Mouse (Mus musculus) CD4-positive, CD25-positive, alpha-beta regulatory T cell, adult 2 months (primary cell): ENCODE data around the gene Defb36.
A peak's percentile ranks its signal among the peaks of the same experiment; 100 is the strongest.

ENCODE experiments used
- DNase-seq: peaks from one replicate; pipeline ENCODE4 v3.0.0-alpha.2; 2012; ENCODE audit warnings: low read depth, low spot score

The Defb36 gene

GRCm38 (mm10) chr2:152604057-152604456, at the start of gene Defb36:
Gene Defb36 (plus strand): TSS chr2:152604327.
- peak; percentile 50 for DNase-seq

GRCm38 (mm10) chr2:152556655-152557054, 47.5 kb upstream of the Defb36 start:
- no peak for DNase-seq

- no peak for DNase-seq
These were observed 35.1 kb upstream of the Defb36 start, which contains the start of gene Gm17416 for GRCm38 (mm10) chr2:152569038-152569437. Gene Gm17416 (plus strand): TSS chr2:152569338.

DNA sequence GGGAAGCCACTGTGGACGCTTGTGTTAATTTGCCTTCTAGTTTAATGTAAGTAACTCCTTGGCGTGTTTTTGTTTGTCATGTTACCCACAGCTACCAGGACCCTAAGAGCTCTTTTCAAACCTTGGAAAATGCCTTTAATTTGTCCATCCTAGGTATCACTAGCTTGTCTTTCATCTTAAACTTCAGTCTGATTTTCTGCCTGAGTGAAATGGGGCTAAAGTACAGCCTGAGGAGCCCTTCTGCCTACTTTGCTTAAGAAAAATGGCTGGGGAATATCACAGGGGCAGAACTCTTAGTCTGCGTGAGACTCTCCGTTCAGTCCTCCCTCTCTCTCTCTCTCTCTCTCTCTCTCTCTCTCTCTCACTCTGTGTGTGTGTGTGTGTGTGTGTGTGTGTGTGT, 34.2 kb upstream of the Defb36 start:
- DNase-seq = no peak

DNA sequence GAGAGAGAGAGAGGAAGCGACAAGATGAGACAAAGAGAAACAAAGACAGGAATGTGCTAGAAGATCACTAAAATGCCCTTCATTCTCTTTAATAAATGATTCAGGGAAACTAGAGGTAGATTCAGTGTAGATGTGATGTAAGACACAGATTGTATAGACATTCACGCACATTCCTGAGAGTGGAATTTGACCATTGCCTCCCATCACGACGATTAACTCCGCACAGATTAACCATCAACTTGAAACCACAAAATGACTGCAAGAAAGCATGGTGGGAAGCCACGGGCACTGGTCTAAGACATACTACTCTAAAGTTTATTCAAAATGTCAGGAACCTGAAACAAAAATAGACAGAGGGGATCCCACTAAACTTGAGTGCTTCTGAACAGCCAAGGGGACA, 33.8 kb upstream of the Defb36 start:
- no peak for DNase-seq

DNA sequence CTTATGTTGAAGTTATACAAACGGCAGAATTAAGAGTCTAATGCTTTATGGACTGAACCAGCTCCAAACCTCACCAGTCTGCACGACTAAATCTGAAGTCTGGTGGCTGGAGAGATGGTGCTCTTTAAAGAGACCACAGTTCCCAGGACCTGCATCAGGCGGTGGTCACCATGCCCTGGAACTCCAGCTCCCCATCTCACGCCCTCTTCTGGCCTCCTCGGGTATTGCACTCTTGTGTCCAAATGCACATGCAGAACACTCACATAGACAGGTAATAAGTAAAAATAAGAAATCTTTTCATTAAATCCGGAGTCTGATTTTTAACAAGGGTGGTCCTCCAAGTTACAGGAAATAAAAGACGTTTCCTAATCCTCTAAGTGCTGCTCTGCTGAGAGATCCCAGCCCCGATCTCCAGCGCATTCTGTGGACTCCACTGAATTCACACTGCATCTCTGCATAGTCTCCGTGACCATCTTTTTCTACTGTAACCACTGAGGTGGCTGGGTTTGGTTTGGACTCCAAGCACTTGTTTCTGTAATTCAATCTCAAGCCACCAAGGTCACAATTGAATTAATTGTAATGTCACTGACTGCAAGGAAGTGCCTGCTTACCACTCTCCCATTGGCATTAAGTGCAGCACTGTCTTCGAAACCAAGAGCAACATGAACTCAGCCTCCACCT, 31.9 kb upstream of the Defb36 start, which contains the start of gene Defb21:
Defb21 (plus strand) TSS at position 631 of the 681 bp plus-strand sequence.
- DNase-seq = peak; percentile 13

DNA sequence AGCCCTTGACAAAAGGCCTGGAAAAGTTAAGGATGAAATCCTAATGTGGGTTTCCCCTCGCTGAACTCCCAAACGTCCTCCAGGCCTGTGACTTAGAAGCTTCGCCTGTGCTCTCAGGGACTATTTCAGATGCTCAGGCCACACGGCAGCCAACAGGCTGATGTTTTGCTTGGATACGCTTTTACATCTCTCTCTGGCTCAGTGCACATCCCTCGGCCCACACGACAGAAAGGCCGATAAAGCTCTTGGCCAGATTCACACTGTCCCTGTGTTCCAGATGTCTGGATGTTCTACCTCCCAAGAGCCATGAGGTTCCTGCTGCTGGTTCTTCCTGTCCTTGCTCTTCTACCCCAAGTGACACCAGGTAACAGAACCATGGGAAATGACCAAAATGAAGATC, 30.6 kb upstream of the Defb36 start:
- DNase-seq = no peak

GRCm38 (mm10) chr2:152580107-152580506, 24.0 kb upstream of the Defb36 start, which contains the start of gene Defb19:
Gene Defb19 (minus strand): TSS chr2:152580312.
- no peak for DNase-seq

GRCm38 (mm10) chr2:152580612-152581011, 23.5 kb upstream of the Defb36 start:
- no peak for DNase-seq

DNA sequence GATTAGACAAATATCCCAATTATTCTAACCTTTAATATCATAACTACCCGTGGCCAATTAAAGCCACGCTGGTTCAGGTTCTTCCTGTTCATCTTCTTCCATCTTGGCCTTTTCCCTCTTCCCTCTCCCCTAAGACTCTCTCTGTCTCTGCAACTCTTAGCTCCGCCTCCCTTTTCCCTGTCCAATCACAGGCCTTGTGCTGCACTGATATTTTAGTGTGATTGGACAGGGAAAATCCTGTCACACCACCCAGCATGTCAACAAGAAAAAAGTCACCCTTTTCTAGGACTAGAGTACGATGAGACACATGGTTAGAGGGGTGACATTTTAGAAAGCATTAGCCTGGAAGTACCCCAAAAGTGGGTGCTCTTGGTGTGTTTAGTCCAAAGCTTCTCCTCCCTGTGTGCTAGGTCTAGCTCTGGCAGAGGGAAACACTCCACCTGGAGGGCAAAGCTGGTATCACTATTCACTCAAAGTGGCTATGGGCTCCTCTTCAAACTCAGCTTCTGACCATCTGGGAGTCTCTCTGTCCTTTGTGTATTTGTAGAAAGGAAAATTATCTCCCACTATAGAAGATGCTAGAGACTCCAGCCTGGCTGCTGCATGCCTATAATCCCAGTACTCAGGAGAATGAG, 17.1 kb upstream of the Defb36 start:
- DNase-seq = peak; percentile 23

DNA sequence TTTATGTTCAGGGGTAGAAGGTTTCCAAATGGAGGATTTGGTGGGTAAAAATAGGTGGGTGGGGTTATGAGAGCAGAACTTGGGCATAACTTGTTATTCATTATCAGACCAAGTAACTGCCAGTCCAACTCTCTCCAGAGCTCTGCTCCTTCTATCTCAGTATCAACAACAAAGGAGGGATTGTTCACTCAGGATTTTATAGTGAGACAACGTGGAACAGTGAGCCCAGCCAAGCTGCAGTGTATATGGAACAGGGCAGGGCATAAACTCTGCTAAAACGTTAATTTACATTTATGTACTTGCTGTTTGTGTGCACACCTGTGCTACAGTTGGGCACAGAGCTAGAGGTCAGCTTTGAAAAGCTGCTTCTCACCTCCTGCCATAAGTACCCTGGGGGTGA, 15.7 kb upstream of the Defb36 start:
- no peak for DNase-seq

DNA sequence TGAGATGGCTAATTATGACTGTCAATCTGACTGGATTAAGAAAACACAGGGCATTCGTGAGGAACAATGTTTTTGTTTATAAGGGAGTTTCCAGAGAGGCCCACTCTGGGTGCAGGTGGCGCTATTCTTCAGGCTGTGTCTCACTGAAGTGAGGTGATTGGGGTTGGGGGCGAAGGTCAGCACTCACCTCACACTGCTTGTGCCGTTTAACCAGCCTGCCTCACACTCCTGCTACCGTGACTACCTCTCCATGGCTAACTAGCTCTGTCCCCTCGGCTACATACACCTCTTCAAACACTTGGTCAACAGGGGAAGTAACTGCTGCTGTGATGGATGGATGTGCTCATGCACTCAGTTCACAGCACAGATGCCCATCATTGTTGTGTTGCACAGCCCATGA, 15.1 kb upstream of the Defb36 start:
- DNase-seq = no peak

DNA sequence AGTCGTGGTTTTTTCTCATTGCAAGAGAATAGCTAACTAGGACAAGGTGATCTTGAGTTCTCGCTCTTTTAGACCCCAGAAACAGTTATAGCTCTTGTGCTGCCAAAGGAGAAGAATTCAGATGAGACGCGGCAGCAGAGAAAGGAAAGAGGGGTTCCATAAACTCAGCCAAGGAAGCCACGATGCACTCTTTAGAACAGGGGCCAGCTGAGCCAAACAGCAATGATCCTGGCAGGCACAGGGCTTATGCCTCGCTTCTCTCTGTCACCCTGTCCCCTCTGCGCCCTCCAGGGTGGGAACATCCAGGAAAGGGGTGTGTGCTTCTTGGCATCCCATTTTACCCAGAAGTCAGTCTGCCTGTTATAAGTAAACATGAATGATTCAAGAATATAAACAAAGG, 4.8 kb upstream of the Defb36 start, which contains the start of gene Defb45:
Defb45 (minus strand) TSS at position 101 of the 400 bp plus-strand sequence.
- DNase-seq = no peak

DNA sequence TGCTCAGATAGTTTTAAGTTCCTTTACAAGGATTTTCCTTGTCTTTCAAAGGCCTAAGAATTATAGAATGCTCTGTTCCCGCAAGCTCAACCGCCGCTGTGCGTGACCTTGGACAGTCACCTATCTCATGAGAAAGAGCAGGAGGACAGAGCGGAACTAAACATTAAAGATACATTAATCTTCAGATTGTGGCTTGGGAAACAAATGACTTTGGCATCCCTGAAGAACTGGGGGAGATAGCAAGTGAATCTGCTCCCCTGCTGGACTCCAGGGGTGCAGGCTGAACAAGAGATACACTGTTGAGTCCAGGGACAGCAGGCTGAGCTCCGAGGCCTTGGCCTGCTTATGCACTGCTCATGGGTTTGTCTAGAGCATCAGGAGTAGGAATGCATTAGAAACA, 4.1 kb upstream of the Defb36 start:
- DNase-seq = no peak

DNA sequence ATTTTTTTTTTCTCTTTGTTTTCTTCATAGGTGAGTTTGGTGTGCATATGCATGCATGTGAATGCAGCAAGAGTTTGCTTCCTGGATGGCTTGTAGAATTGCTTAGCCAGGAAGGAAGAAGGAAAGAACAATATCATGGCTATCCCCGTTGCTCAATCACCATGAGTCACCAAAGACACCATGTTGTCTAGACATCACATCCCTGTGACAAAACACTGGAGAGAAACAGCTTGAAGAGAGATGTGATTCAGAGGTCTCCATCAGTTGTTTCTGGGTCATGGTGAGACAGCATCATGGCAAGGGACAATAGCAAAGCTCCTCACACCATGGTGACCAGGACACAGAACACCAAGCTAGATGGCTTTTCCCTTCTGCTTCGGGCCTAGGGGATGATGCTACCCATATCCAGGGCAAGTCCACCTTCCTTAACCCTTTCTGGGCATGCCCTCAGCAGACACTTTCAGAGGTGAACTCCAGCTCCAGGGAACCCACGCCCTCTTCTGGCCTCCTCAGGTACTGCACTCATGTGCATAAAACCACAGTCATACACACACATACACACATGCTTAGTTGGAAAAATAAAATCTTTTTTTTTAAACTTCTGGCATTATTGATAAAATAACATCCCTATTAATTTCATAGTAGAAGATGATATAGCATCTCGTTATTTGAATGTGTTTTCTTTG, 2.7 kb upstream of the Defb36 start:
- DNase-seq = no peak

DNA sequence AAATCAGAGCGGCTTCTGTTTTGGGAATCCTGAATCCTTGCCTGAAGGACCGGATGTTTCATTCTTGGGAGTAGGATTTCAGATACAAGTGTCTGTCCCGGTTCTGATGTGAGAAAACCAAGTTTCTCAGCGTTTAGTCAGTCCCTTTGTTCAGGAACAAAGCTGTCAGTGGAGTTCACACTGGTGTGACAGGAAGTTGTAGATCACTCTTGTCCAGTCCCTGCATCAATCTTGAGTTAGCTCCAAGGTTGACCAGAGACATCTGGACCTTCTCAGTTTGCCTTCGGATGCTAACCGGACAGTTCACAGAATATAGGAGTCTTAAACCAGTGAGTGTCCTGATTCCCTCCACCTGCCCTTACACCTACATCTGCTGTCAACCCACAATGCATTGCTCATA, 3.6 kb downstream of the Defb36 start:
- DNase-seq = no peak

DNA sequence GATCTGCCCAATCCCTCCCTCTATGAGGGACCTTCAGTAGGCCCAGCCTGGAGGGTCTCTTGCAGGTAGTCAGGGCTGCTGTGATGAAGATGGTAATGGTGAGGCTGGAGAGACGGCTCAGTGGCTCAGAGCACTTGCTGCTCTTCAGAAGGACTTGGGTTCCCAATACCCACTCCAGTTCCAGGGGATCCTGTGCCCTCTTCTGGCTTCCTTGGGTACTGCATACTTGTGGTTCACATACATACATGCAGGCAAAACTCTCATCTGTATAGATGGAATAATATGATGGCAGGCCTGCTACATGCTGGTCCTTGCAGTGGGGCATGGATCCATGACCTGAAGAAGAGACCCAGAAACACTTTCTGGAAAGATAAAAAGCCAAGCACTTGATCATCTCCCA, 4.6 kb downstream of the Defb36 start:
- DNase-seq = no peak

GRCm38 (mm10) chr2:152612193-152612592, 8.1 kb downstream of the Defb36 start:
- no peak for DNase-seq

DNA sequence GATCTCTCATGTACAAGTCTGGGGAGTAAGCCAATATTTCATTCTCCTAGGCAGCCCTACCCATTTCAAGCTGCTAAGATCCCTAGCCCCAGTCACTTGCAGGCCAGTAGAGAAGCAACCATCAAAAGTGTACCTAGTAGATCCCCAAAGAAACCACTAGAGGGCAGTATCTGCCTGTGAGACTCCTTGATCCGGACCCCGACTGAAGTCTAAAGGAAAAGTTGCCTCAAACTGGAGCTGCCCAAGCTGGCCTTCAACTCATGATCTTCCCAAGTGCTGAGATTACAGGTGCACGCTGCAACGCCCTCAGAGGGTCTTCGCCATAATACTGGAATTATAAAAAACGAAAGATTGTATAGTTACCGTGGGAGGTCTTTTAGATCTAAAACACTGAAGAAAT, 11.4 kb downstream of the Defb36 start:
- peak; percentile 68 for DNase-seq

DNA sequence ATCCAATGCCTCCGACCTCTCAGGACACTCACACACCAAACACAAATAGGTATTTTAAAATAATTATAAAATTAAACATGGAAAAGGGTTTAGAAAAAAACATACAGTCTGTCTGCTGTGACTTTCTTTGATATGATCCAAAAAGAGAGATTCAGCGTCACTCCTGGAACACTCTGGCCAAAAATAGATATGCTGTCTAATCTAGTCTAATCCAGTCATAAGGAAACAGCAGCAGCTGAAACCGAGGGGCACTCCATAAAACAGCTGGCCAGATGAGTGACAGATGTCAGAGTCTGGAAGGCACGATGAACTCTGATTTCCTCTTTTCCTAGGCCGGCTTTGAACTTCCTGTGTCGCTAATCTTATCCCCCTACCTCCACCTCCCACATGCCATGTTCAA, 12.3 kb downstream of the Defb36 start:
- no peak for DNase-seq

- peak; percentile 55 for DNase-seq
These were observed 13.2 kb downstream of the Defb36 start for GRCm38 (mm10) chr2:152617374-152617773.

GRCm38 (mm10) chr2:152620367-152621134, 16.4 kb downstream of the Defb36 start:
- no peak for DNase-seq
